Mouse (Mus musculus) liver, embryonic 13.5 days (tissue): ENCODE data around the gene Cct8l1. TPM values are rescaled to one million over a fixed set of nuclear protein-coding genes. Genes with fewer than 3 reads are reported as not detected.

ENCODE experiments used
- ATAC-seq: fragments of 200-750 bp; cut with Nextera tagmentation; 2 replicates; pipeline ENCODE4 v1.8.0; 2017; ENCODE audit warnings: low read depth, mild to moderate bottlenecking, moderate number of reproducible peaks, moderate library complexity
- DNase-seq: peaks from one replicate; pipeline ENCODE4 v3.0.0; 2022
- H3K27ac ChIP-seq: fragments of 300-500 bp; sonication (generic); 2 replicates; pipeline ENCODE4 v1.5.1; 2015; ENCODE audit warnings: moderate library complexity, mild to moderate bottlenecking, inconsistent platforms
- H3K27me3 ChIP-seq: fragments of 300-500 bp; sonication (generic); 2 replicates; pipeline ENCODE4 v1.6.1; 2015; ENCODE audit warnings: mild to moderate bottlenecking, inconsistent platforms
- H3K36me3 ChIP-seq: fragments of 300-500 bp; sonication (generic); 2 replicates; pipeline ENCODE4 v1.6.1; 2015; ENCODE audit warnings: mild to moderate bottlenecking, inconsistent platforms
- H3K4me1 ChIP-seq: fragments of 300-500 bp; sonication (generic); replicated peaks from 2 replicates; pipeline ENCODE4 v1.6.1; 2015; ENCODE audit warnings: inconsistent platforms
- H3K4me2 ChIP-seq: fragments of 300-500 bp; sonication (generic); 2 replicates; pipeline ENCODE4 v1.6.1; 2015; ENCODE audit warnings: inconsistent platforms, mild to moderate bottlenecking, moderate library complexity
- H3K4me3 ChIP-seq: fragments of 300-500 bp; sonication (generic); replicated peaks from 2 replicates; pipeline ENCODE4 v1.5.1; 2015; ENCODE audit warnings: mild to moderate bottlenecking, inconsistent platforms
- H3K9ac ChIP-seq: fragments of 300-500 bp; sonication (generic); 2 replicates; pipeline ENCODE4 v1.6.1; 2015; ENCODE audit warnings: mild to moderate bottlenecking, inconsistent platforms
- H3K9me3 ChIP-seq: fragments of 300-500 bp; sonication (generic); replicated peaks from 2 replicates; pipeline ENCODE4 v1.6.1; 2016; ENCODE audit warnings: inconsistent platforms
- WGBS: fragments of 180-500 bp; shearing (Covaris S2); methylation state at CpG from one replicate; pipeline ENCODE4 v1.1.7; 2015; ENCODE audit not compliant: insufficient replicate concordance; 5-methylcytosine and 5-hydroxymethylcytosine counted together
- polyA plus RNA-seq: library from polyadenylated mRNA; unstranded; fragments of >200 nt; fragmentation: Nextera tagmentation; extraction: Ambion mirVana; gene quantifications from 2 replicates; pipeline ENCODE4 v1.2.1, GENCODE M21; 2015

Cct8l1 gene
- polyA plus RNA-seq, 1 experiment from 2014 or later = not detected

GRCm38 (mm10) chr5:25532256-25533147, 16.6 kb downstream of the Cct8l1 start:
- no peak overlapping the region for H3K4me3 ChIP-seq
- H3K4me2 ChIP-seq = peak overlapping the region; percentile 2; the same call in 1 of the 2 replicates
- no peaks in the 10 kb centered on the region for H3K36me3 ChIP-seq
- 53% methylated on average over 18 of the region's 18 CpGs for WGBS
- H3K9ac ChIP-seq = no peak overlapping the region
- peaks cover 46% of the 10 kb centered on the region for H3K4me1 ChIP-seq
- H3K27ac ChIP-seq = peak overlapping the region; percentile 45
- peak; percentile 56 for DNase-seq
- ATAC-seq = no peak
- no peaks in the 10 kb centered on the region for H3K27me3 ChIP-seq
- no peaks in the 10 kb centered on the region for H3K9me3 ChIP-seq

- ATAC-seq (no peak), DNase-seq (no peak)
- no peak overlapping the region for H3K4me3 ChIP-seq
- 54% methylated on average over 5 of the region's 5 CpGs for WGBS
- H3K4me1 ChIP-seq = peaks cover 38% of the 10 kb centered on the region
- no peak overlapping the region for H3K27ac ChIP-seq
- H3K9me3 ChIP-seq = no peaks in the 10 kb centered on the region
- no peaks in the 10 kb centered on the region for H3K27me3 ChIP-seq
- H3K36me3 ChIP-seq = no peaks in the 10 kb centered on the region
- H3K4me2 ChIP-seq = no peak overlapping the region
- no peak overlapping the region for H3K9ac ChIP-seq
These were observed 17.4 kb downstream of the Cct8l1 start for GRCm38 (mm10) chr5:25533298-25533697.

- H3K9ac ChIP-seq = no peak overlapping the region
- H3K4me2 ChIP-seq = no peak overlapping the region
- no peaks in the 10 kb centered on the region for H3K9me3 ChIP-seq
- DNase-seq (no peak), ATAC-seq (no peak)
- H3K4me1 ChIP-seq = peaks cover 30% of the 10 kb centered on the region
- no peak overlapping the region for H3K4me3 ChIP-seq
- H3K36me3 ChIP-seq = no peaks in the 10 kb centered on the region
- H3K27me3 ChIP-seq = no peaks in the 10 kb centered on the region
- 75% methylated on average over 2 of the region's 2 CpGs for WGBS
- no peak overlapping the region for H3K27ac ChIP-seq
These were observed 19.7 kb downstream of the Cct8l1 start for GRCm38 (mm10) chr5:25535566-25535965.

GRCm38 (mm10) chr5:25536451-25536850, 20.6 kb downstream of the Cct8l1 start:
- Histone ChIP-seq H3K4me3 (no peak overlapping the region), H3K36me3 (no peaks in the 10 kb centered on the region), H3K9ac (no peak overlapping the region), H3K27ac (no peak overlapping the region), H3K9me3 (no peaks in the 10 kb centered on the region), H3K4me1 (peaks cover 28% of the 10 kb centered on the region), H3K27me3 (no peaks in the 10 kb centered on the region), H3K4me2 (no peak overlapping the region)
- WGBS = 59% methylated on average over 2 of the region's 2 CpGs
- ATAC-seq (no peak), DNase-seq (no peak)

- Histone ChIP-seq H3K27me3 (no peaks in the 10 kb centered on the region), H3K36me3 (no peaks in the 10 kb centered on the region), H3K9me3 (no peaks in the 10 kb centered on the region), H3K4me2 (no peak overlapping the region), H3K9ac (no peak overlapping the region), H3K4me3 (no peak overlapping the region), H3K4me1 (peaks cover 23% of the 10 kb centered on the region), H3K27ac (no peak overlapping the region)
- 0 out of 2 replicates have a peak, but pooled peaks have one; percentile 35 for ATAC-seq
- WGBS = 41% methylated on average over 6 of the region's 6 CpGs
- DNase-seq = peak; percentile 35
These were observed 21.1 kb downstream of the Cct8l1 start for GRCm38 (mm10) chr5:25536921-25537409.

GRCm38 (mm10) chr5:25540412-25540811, 24.5 kb downstream of the Cct8l1 start:
- Histone ChIP-seq H3K27me3 (no peaks in the 10 kb centered on the region), H3K4me3 (no peak overlapping the region), H3K9me3 (no peaks in the 10 kb centered on the region), H3K36me3 (no peaks in the 10 kb centered on the region), H3K9ac (no peak overlapping the region), H3K4me2 (no peak overlapping the region), H3K4me1 (peaks cover 8% of the 10 kb centered on the region), H3K27ac (no peak overlapping the region)
- ATAC-seq (no peak), DNase-seq (no peak)

- DNase-seq = no peak
- Histone ChIP-seq H3K36me3 (no peaks in the 10 kb centered on the region), H3K4me2 (no peak overlapping the region), H3K9ac (no peak overlapping the region), H3K27ac (no peak overlapping the region), H3K9me3 (no peaks in the 10 kb centered on the region), H3K4me1 (peaks cover 8% of the 10 kb centered on the region), H3K4me3 (no peak overlapping the region), H3K27me3 (no peaks in the 10 kb centered on the region)
- ATAC-seq = no peak
- 75% methylated on average over 3 of the region's 3 CpGs for WGBS
These were observed 25.1 kb downstream of the Cct8l1 start for GRCm38 (mm10) chr5:25540921-25541320.

- H3K27me3 ChIP-seq = no peaks in the 10 kb centered on the region
- H3K9me3 ChIP-seq = no peaks in the 10 kb centered on the region
- peaks cover 6% of the 10 kb centered on the region for H3K4me1 ChIP-seq
- H3K4me3 ChIP-seq = no peak overlapping the region
- H3K9ac ChIP-seq = no peak overlapping the region
- no peaks in the 10 kb centered on the region for H3K36me3 ChIP-seq
- no peak overlapping the region for H3K27ac ChIP-seq
- 57% methylated on average over 2 of the region's 2 CpGs for WGBS
- ATAC-seq (no peak), DNase-seq (no peak)
- no peak overlapping the region for H3K4me2 ChIP-seq
These were observed 25.8 kb downstream of the Cct8l1 start for GRCm38 (mm10) chr5:25541661-25542060.

- Histone ChIP-seq H3K9me3 (no peaks in the 10 kb centered on the region; the same call in 1 of the 2 replicates), H3K4me3 (no peak overlapping the region), H3K4me2 (no peak overlapping the region), H3K27ac (no peak overlapping the region), H3K27me3 (no peaks in the 10 kb centered on the region), H3K36me3 (no peaks in the 10 kb centered on the region), H3K9ac (no peak overlapping the region), H3K4me1 (no peaks in the 10 kb centered on the region)
- ATAC-seq (no peak), DNase-seq (no peak)
- 79% methylated on average over 3 of the region's 3 CpGs for WGBS
These were observed 28.2 kb downstream of the Cct8l1 start for GRCm38 (mm10) chr5:25544061-25544460.

GRCm38 (mm10) chr5:25544566-25544965, 28.7 kb downstream of the Cct8l1 start:
- no peak overlapping the region for H3K4me2 ChIP-seq
- H3K9me3 ChIP-seq = no peaks in the 10 kb centered on the region; the same call in 1 of the 2 replicates
- ATAC-seq (no peak), DNase-seq (no peak)
- no peaks in the 10 kb centered on the region for H3K36me3 ChIP-seq
- 77% methylated on average over 5 of the region's 5 CpGs for WGBS
- H3K4me3 ChIP-seq = no peak overlapping the region
- H3K9ac ChIP-seq = no peak overlapping the region
- H3K4me1 ChIP-seq = no peaks in the 10 kb centered on the region
- H3K27me3 ChIP-seq = no peaks in the 10 kb centered on the region
- no peak overlapping the region for H3K27ac ChIP-seq

GRCm38 (mm10) chr5:25546912-25547311, 31.0 kb downstream of the Cct8l1 start:
- DNase-seq = no peak
- no peaks in the 10 kb centered on the region for H3K4me1 ChIP-seq

GRCm38 (mm10) chr5:25550912-25551311, 35.0 kb downstream of the Cct8l1 start:
- no peak for ATAC-seq
- DNase-seq = no peak
- Histone ChIP-seq H3K4me3 (no peak overlapping the region), H3K36me3 (no peaks in the 10 kb centered on the region), H3K9me3 (no peaks in the 10 kb centered on the region; the same call in 1 of the 2 replicates), H3K27me3 (no peaks in the 10 kb centered on the region), H3K27ac (no peak overlapping the region), H3K4me1 (no peaks in the 10 kb centered on the region), H3K4me2 (no peak overlapping the region), H3K9ac (no peak overlapping the region)
- WGBS = 69% methylated on average over 1 of the region's 1 CpGs

More at GRCm38 (mm10) chr5:25546912-25547311, 31.0 kb downstream of the Cct8l1 start:
- Histone ChIP-seq H3K4me3 (no peak overlapping the region), H3K36me3 (no peaks in the 10 kb centered on the region), H3K9ac (no peak overlapping the region), H3K9me3 (no peaks in the 10 kb centered on the region; the same call in 1 of the 2 replicates), H3K27me3 (no peaks in the 10 kb centered on the region), H3K27ac (no peak overlapping the region), H3K4me2 (no peak overlapping the region)
- WGBS = 75% methylated on average over 2 of the region's 2 CpGs
- ATAC-seq = no peak
